Mouse (Mus musculus) embryonic facial prominence, embryonic 13.5 days (tissue): ENCODE measurements around the gene Disc1. TPM values are rescaled to one million over a fixed set of nuclear protein-coding genes. Genes with fewer than 3 reads are reported as not detected.
A peak's percentile ranks its signal among the peaks of the same experiment; 100 is the strongest.

Source experiments
- ATAC-seq: fragments of 200-750 bp; cut with Nextera tagmentation; 2 replicates; pipeline ENCODE4 v1.8.0; 2017; ENCODE audit warnings: low read depth; ENCODE audit not compliant: insufficient number of reproducible peaks, insufficient read depth, low FRiP score, low TSS enrichment
- H3K27ac ChIP-seq: fragments of 300-500 bp; sonication (generic); 2 replicates; pipeline ENCODE4 v1.5.1; 2015; ENCODE audit warnings: moderate library complexity, mild to moderate bottlenecking, inconsistent platforms
- H3K27me3 ChIP-seq: fragments of 300-500 bp; sonication (generic); 2 replicates; pipeline ENCODE4 v1.6.1; 2015; ENCODE audit warnings: mild to moderate bottlenecking, inconsistent platforms
- H3K36me3 ChIP-seq: fragments of 300-500 bp; sonication (generic); 2 replicates; pipeline ENCODE4 v1.6.1; 2015; ENCODE audit warnings: mild to moderate bottlenecking, inconsistent platforms
- H3K4me1 ChIP-seq: fragments of 300-500 bp; sonication (generic); 2 replicates; pipeline ENCODE4 v1.6.1; 2015; ENCODE audit warnings: inconsistent platforms
- H3K4me2 ChIP-seq: fragments of 300-500 bp; sonication (generic); 2 replicates; pipeline ENCODE4 v1.6.1; 2015; ENCODE audit warnings: moderate library complexity, mild to moderate bottlenecking, inconsistent platforms
- H3K4me3 ChIP-seq: fragments of 300-500 bp; sonication (generic); 2 replicates; pipeline ENCODE4 v1.5.1; 2015; ENCODE audit warnings: mild to moderate bottlenecking, inconsistent platforms
- H3K9ac ChIP-seq: fragments of 300-500 bp; sonication (generic); 2 replicates; pipeline ENCODE4 v1.6.1; 2015; ENCODE audit warnings: mild to moderate bottlenecking, inconsistent platforms
- H3K9me3 ChIP-seq: fragments of 300-500 bp; sonication (generic); 2 replicates; pipeline ENCODE4 v1.6.1; 2016; ENCODE audit warnings: inconsistent platforms
- WGBS: fragments of 180-500 bp; shearing (Covaris S2); methylation state at CpG from one replicate; pipeline ENCODE4 v1.1.7; 2015; ENCODE audit warnings: mixed read lengths; 5-methylcytosine and 5-hydroxymethylcytosine counted together
- polyA plus RNA-seq: library from polyadenylated mRNA; unstranded; fragments of >200 nt; fragmentation: Nextera tagmentation; extraction: Ambion mirVana; gene quantifications from 2 replicates; pipeline ENCODE4 v1.2.1, GENCODE M21; 2015

Disc1 gene
- polyA plus RNA-seq, 1 experiment from 2014 or later: 3.3 TPM

- Histone ChIP-seq H3K4me1 (peaks cover 22% of the 10 kb centered on the region), H3K4me2 (no peak overlapping the region), H3K9ac (no peak overlapping the region), H3K4me3 (no peak overlapping the region), H3K9me3 (no peaks in the 10 kb centered on the region), H3K27me3 (no peaks in the 10 kb centered on the region), H3K36me3 (no peaks in the 10 kb centered on the region), H3K27ac (peak overlapping the region; percentile 28; the same call in 1 of the 2 replicates)
- 89% methylated on average over 6 of the region's 6 CpGs for WGBS
- ATAC-seq: no peak
These were observed 14.3 kb downstream of the Disc1 start for GRCm38 (mm10) chr8:125068146-125068905.

GRCm38 (mm10) chr8:125069304-125069703, 15.3 kb downstream of the Disc1 start:
- Histone ChIP-seq H3K9ac (no peak overlapping the region), H3K4me3 (no peak overlapping the region), H3K4me1 (peaks cover 22% of the 10 kb centered on the region), H3K27ac (no peak overlapping the region), H3K36me3 (no peaks in the 10 kb centered on the region), H3K27me3 (no peaks in the 10 kb centered on the region), H3K4me2 (no peak overlapping the region), H3K9me3 (no peaks in the 10 kb centered on the region)
- WGBS: 68% methylated on average over 7 of the region's 7 CpGs
- ATAC-seq: no peak

GRCm38 (mm10) chr8:125069733-125070132, 15.7 kb downstream of the Disc1 start:
- no peaks in the 10 kb centered on the region for H3K36me3 ChIP-seq
- H3K27me3 ChIP-seq: no peaks in the 10 kb centered on the region
- H3K4me2 ChIP-seq: no peak overlapping the region
- no peak for ATAC-seq
- no peak overlapping the region for H3K4me3 ChIP-seq
- no peak overlapping the region for H3K27ac ChIP-seq
- peaks cover 22% of the 10 kb centered on the region for H3K4me1 ChIP-seq
- H3K9me3 ChIP-seq: no peaks in the 10 kb centered on the region
- WGBS: 30% methylated on average over 6 of the region's 6 CpGs
- no peak overlapping the region for H3K9ac ChIP-seq

DNA sequence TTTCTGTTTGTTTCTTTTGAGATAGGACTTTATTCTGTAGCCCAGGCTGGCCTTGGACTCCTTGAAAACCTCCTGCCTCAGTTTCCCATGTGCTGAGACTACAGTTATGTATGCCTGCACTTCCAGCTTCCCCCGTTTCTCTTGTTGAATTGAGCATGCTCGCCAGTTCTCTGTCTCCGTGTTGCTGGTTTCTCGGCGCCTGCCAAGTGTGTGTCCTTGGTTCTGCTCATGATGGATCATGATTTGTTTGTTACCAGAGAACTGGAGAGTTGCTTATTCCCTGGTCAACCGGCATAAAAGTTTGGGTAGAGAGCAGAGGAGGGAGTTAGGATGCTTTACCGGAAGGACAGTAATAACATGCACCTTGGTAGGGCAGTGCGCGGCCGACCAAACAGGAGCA, 20.1 kb downstream of the Disc1 start:
- H3K36me3 ChIP-seq: no peaks in the 10 kb centered on the region
- no peak overlapping the region for H3K4me3 ChIP-seq
- H3K4me2 ChIP-seq: no peak overlapping the region
- H3K9ac ChIP-seq: no peak overlapping the region
- no peak for ATAC-seq
- H3K27ac ChIP-seq: no peak overlapping the region
- H3K27me3 ChIP-seq: no peaks in the 10 kb centered on the region
- 92% methylated on average over 10 of the region's 10 CpGs for WGBS
- peaks cover 15% of the 10 kb centered on the region; the same call in 1 of the 2 replicates for H3K4me1 ChIP-seq
- H3K9me3 ChIP-seq: no peaks in the 10 kb centered on the region

- H3K4me1 ChIP-seq: peaks cover 11% of the 10 kb centered on the region; the same call in 1 of the 2 replicates
- H3K9ac ChIP-seq: no peak overlapping the region
- no peaks in the 10 kb centered on the region for H3K36me3 ChIP-seq
- WGBS: 92% methylated on average over 2 of the region's 2 CpGs
- ATAC-seq: no peak
- H3K9me3 ChIP-seq: no peaks in the 10 kb centered on the region
- no peak overlapping the region for H3K4me2 ChIP-seq
- H3K27ac ChIP-seq: no peak overlapping the region
- no peak overlapping the region for H3K4me3 ChIP-seq
- no peaks in the 10 kb centered on the region for H3K27me3 ChIP-seq
These were observed 20.6 kb downstream of the Disc1 start for GRCm38 (mm10) chr8:125074581-125074980.

DNA sequence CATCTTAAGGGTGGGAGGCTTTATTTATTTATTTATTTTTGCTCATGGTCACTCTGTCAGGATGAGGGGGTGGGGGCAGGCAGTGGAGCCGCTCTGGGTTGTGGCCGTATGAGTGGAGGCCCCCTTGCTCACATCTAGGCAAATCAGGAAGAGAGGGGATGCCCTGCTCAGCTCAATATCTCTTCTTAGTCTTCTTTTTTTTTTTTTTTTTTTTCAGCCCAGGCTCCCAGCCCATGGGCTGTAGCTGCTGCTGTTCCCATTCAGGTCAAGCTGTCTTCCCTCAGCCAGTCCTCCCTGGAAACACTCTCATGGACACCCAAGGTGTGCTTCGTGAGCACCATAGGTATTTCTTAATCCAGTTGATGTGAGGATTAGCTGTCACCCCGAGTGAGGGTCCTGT, 21.4 kb downstream of the Disc1 start:
- Histone ChIP-seq H3K4me2 (no peak overlapping the region), H3K4me1 (peaks cover 7% of the 10 kb centered on the region; the same call in 1 of the 2 replicates), H3K9ac (no peak overlapping the region), H3K4me3 (no peak overlapping the region), H3K9me3 (no peaks in the 10 kb centered on the region), H3K27me3 (no peaks in the 10 kb centered on the region), H3K27ac (no peak overlapping the region), H3K36me3 (no peaks in the 10 kb centered on the region)
- ATAC-seq: no peak
- 69% methylated on average over 4 of the region's 4 CpGs for WGBS

DNA sequence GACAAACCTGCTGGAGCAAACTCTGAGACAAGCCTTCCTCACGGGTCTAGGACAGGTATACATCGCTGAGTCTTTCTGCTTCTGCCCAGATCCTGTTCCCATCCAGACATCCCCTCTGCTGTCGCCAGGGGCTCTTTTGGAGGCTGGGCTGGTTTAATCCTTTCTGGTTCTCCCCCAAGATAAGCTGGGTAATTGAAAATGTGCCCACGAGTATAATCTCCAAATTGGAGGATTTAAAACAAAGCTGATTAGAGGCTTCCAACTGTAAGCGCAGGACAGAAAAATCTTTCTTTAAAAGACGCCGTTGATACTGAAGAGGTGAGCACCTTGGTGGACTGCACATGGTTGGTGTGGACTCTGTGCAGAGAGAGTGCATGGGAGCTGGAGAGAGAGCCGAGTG, 23.3 kb downstream of the Disc1 start:
- 58% methylated on average over 8 of the region's 8 CpGs for WGBS
- no peak for ATAC-seq

GRCm38 (mm10) chr8:125078771-125079384, 24.9 kb downstream of the Disc1 start:
- H3K4me2 ChIP-seq: no peak overlapping the region
- H3K36me3 ChIP-seq: no peaks in the 10 kb centered on the region
- no peak overlapping the region for H3K9ac ChIP-seq
- H3K4me1 ChIP-seq: peaks cover 10% of the 10 kb centered on the region
- WGBS: 42% methylated on average over 9 of the region's 9 CpGs
- no peaks in the 10 kb centered on the region for H3K9me3 ChIP-seq
- H3K27me3 ChIP-seq: no peaks in the 10 kb centered on the region
- H3K4me3 ChIP-seq: no peak overlapping the region
- ATAC-seq: no peak
- H3K27ac ChIP-seq: no peak overlapping the region

More for the DNA sequence above, 23.3 kb downstream of the Disc1 start:
- Histone ChIP-seq H3K4me3 (no peak overlapping the region), H3K27me3 (no peaks in the 10 kb centered on the region), H3K9ac (no peak overlapping the region), H3K4me1 (peaks cover 7% of the 10 kb centered on the region; the same call in 1 of the 2 replicates), H3K36me3 (no peaks in the 10 kb centered on the region), H3K27ac (no peak overlapping the region), H3K4me2 (no peak overlapping the region), H3K9me3 (no peaks in the 10 kb centered on the region)

- H3K4me2 ChIP-seq: no peak overlapping the region
- H3K4me3 ChIP-seq: no peak overlapping the region
- no peak overlapping the region for H3K9ac ChIP-seq
- WGBS: 84% methylated on average over 19 of the region's 19 CpGs
- no peaks in the 10 kb centered on the region for H3K9me3 ChIP-seq
- no peaks in the 10 kb centered on the region for H3K36me3 ChIP-seq
- ATAC-seq: no peak
- peaks cover 12% of the 10 kb centered on the region for H3K4me1 ChIP-seq
- H3K27ac ChIP-seq: no peak overlapping the region
- no peaks in the 10 kb centered on the region for H3K27me3 ChIP-seq
These were observed 26.7 kb downstream of the Disc1 start for GRCm38 (mm10) chr8:125080388-125081344.

DNA sequence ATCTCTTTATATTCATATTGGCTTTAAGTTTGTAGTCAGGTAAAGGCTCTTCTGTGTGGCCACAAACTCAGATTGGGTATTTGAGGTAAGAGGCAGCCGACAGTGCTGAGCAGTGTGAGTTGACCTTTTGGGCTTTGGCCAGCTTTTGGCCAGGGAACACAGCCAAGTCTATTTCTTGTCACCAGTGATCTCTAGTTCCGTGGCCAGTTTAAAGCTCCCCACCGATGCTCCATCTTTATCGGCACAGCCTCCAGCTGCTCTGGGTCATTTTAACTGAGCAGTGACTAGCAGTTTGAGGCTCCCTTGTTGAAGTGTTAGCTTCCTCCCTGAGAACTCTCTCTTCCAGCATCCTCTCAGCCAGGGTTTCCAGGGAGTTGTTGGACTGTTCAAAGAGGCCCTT, 29.8 kb downstream of the Disc1 start:
- WGBS: 67% methylated on average over 4 of the region's 4 CpGs
- H3K4me3 ChIP-seq: no peak overlapping the region
- no peak for ATAC-seq

GRCm38 (mm10) chr8:125084523-125084922, 30.5 kb downstream of the Disc1 start:
- ATAC-seq: no peak
- WGBS: 80% methylated on average over 7 of the region's 7 CpGs

More for the DNA sequence above, 29.8 kb downstream of the Disc1 start:
- H3K4me2 ChIP-seq: no peak overlapping the region
- H3K9me3 ChIP-seq: no peaks in the 10 kb centered on the region
- no peak overlapping the region for H3K9ac ChIP-seq
- peak overlapping the region; percentile 68 for H3K27ac ChIP-seq
- no peaks in the 10 kb centered on the region for H3K36me3 ChIP-seq
- H3K4me1 ChIP-seq: peaks cover 6% of the 10 kb centered on the region
- H3K27me3 ChIP-seq: no peaks in the 10 kb centered on the region

More at GRCm38 (mm10) chr8:125084523-125084922, 30.5 kb downstream of the Disc1 start:
- Histone ChIP-seq H3K27me3 (no peaks in the 10 kb centered on the region), H3K4me3 (no peak overlapping the region), H3K36me3 (no peaks in the 10 kb centered on the region), H3K27ac (peak overlapping the region; percentile 68; the same call in 1 of the 2 replicates), H3K4me1 (peaks cover 6% of the 10 kb centered on the region), H3K9ac (no peak overlapping the region), H3K4me2 (no peak overlapping the region), H3K9me3 (no peaks in the 10 kb centered on the region)
